Mouse (Mus musculus) embryonic stem cell, embryonic (primary cell): Measurements from ENCODE around the gene Hadha.

ENCODE experiments used
- CTCF ChIA-PET, 4 experiments: fragments of 300-600 bp in 2 of 4; fragments of 350-600 bp in 2 of 4; sonication (Branson Sonifier 250); formaldehyde crosslinking; loops; one replicate each; lab custom pipeline; 2022; ENCODE audit warnings: inconsistent platforms in 2 of 4; lab: Charles Lee
- POLR2A ChIA-PET, 4 experiments: fragments of 300-600 bp in 2 of 4; fragments of 350-600 bp in 2 of 4; sonication (Branson Sonifier 250); formaldehyde crosslinking; loops; one replicate each; lab custom pipeline; 2022; ENCODE audit warnings: antibody characterized with exemption in 4 of 4, inconsistent platforms in 1 of 4; lab: Charles Lee

Gene Hadha

DNA sequence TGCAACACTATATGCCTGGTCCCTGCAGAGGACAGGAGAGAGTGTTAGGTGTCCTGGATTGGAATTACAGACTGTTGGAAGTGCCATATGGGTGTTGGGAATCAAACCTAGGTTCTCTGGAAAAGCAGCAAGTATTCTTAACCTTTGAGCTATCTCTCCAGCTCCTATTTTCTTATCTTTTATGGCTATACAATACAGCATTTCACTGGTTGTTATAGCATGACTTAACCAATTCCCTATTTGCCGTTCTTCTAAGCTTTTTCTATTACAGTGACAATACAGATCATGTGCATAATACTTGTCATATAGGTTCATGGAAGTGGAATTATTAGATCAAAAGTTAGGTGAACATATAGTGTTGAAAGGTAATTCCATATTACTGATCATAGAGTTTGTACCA lies 6.9 kb upstream of the Hadha start:
- ChIA-PET POLR2A (no interaction called here), CTCF (no interaction called here)

- ChIA-PET CTCF (no interaction called here), POLR2A (interaction anchor here in 2 of 4 experiments (1.1 to 2.3 kb wide), 3 partner anchors 10 to 499 kb away, joined by 3 to 8 read pairs (median 3); no protein-coding TSS in a partner anchor)
These were observed 4.6 kb upstream of the Hadha start for GRCm38 (mm10) chr5:30159601-30160000.

- POLR2A ChIA-PET: interaction anchor here in 3 of 4 experiments (0.6 to 2.6 kb wide), 30 partner anchors 8 to 960 kb away, joined by 3 to 19 read pairs (median 4); partner anchors contain the start of genes Tyms (in 2 of the 3), Dnajb6 (in 1 of the 3), Garem2 (in 1 of the 3) and Gm5129 (in 1 of the 3)
- CTCF ChIA-PET: interaction anchor here in 2 of 4 experiments (0.5 to 1.3 kb wide), 2 partner anchors 47 to 51 kb away, joined by 3 to 4 read pairs (median 4); no protein-coding TSS in a partner anchor
These were observed 1.1 kb upstream of the Hadha start for GRCm38 (mm10) chr5:30155821-30156629.

DNA sequence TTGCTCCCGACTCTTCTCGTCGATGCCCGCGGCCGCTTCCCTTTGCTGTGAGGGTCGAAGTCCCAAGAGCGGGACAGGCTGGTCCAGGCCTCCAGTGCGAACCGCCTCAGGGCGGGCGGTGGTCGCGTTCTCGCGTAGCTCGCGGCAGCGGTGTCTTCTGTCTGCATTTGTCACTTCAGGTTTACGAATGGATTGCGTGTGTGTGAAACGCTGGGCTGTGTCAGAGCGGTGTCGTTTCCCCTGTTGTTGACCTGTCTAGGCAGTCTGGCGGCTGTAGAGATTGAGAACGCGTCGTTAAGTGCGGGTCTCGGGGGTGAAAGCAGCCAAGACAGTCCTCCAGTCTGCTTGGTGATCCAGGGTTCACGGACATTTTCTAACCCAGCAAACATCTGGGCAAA lies 432 bp upstream of the Hadha start:
- ChIA-PET POLR2A (interaction anchor here in 3 of 4 experiments (0.8 to 2.6 kb wide), 36 partner anchors 8 to 752 kb away, joined by 3 to 19 read pairs (median 4); partner anchors contain the start of genes Tyms (in 3 of the 3), Garem2 (in 2 of the 3), Dnajb6 (in 1 of the 3) and Gm5129 (in 1 of the 3)), CTCF (interaction anchor here in 2 of 4 experiments (0.5 to 1.3 kb wide), 3 partner anchors 41 to 51 kb away, joined by 3 to 4 read pairs (median 4); no protein-coding TSS in a partner anchor)

DNA sequence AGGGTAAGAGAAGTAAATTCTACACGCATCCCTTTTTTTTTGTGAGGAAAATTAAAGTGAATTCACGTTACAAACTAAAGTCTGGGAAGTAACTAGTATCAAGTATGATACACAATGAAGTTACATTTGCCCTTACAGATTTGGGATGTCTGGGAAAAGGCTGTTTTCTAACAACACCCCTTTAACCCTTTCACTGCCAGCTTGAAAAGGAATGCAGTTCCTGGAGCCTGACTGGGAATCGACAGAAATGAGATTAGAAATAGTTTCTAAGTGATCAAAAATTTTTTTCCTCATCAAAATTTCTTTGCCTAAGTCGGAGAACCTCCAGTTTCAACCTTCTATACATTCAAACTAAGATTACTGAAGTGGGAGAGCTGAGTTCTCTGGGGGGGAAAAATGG lies 949 bp downstream of the Hadha start:
- ChIA-PET CTCF (no interaction called here), POLR2A (interaction anchor here in 3 of 4 experiments (0.7 to 2.6 kb wide), 18 partner anchors 9 to 894 kb away, joined by 3 to 17 read pairs (median 6); partner anchors contain the start of genes Agbl5 (in 1 of the 3), Atraid (in 1 of the 3), Garem2 (in 1 of the 3) and Slc5a6 (in 1 of the 3))

DNA sequence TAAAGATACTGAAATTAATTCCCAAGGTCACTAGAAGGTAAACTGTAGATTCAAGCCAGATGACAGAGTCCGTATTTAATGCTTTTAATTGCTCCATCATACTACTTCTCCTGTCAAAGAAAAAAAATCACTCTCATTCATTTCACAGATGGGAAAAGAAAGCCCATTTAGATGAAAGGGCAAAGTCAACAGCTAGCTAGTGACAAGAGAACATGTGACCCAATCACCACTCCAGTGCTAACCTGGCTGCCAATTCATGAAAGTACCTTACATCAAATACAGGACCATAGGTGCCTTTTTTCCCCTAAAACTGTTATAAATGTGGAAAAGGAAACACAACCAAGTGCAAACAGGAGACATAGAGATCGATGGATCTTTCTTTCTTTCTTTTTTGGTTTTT lies 1.7 kb downstream of the Hadha start:
- CTCF ChIA-PET: interaction anchor here in 1 of 4 experiments (0.7 kb wide), 1 partner anchor 1846 kb away, joined by 6 read pairs; no protein-coding TSS in a partner anchor
- POLR2A ChIA-PET: interaction anchor here in 2 of 4 experiments (0.7 to 1.0 kb wide), 2 partner anchors 10 to 38 kb away, joined by 3 read pairs; no protein-coding TSS in a partner anchor

DNA sequence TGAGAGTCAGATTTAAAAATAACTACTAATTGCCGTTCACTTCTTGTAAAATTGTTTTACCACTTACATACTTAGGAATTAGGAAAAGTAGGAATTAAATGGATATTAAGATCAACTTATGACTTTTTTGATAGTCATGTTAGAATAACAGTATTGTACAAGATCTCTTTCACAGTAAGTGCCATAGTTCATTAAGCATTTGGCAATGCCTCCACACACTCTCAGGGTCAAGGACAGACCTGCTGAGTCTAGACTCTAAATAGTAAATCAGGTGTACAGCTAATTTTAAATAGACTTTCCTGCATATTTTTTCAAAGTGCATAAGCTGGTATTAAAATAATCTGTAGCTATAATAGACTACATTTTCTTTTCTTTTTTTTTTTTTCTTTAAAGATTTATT lies 2.5 kb downstream of the Hadha start:
- POLR2A ChIA-PET: interaction anchor here in 2 of 4 experiments (1.0 to 1.2 kb wide), 2 partner anchors 38 kb away, joined by 3 read pairs; no protein-coding TSS in a partner anchor
- CTCF ChIA-PET: interaction anchor here in 2 of 4 experiments (0.6 to 0.7 kb wide), 2 partner anchors 12 to 1845 kb away, joined by 5 to 6 read pairs; no protein-coding TSS in a partner anchor

DNA sequence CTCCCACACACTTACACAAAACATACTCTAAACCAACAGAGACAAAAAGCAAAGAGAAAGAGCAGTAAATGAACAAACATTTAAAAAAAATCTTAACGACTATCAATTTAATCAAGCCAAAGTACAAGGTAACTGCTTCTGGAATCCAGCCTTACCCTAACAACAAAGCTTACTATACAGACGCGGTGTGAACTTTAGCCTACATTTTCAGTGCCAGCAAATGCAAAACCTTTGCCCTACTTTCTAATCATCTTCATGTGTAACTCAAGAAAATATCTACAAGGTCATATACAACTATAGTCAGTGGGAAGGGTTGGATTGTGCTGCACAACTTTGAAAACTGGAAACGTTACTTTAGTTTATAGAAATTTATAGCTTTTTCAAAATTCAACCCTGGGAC lies 3.0 kb downstream of the Hadha start:
- CTCF ChIA-PET: no interaction called here
- POLR2A ChIA-PET: interaction anchor here in 2 of 4 experiments (1.0 to 1.2 kb wide), 2 partner anchors 37 kb away, joined by 3 read pairs; no protein-coding TSS in a partner anchor

DNA sequence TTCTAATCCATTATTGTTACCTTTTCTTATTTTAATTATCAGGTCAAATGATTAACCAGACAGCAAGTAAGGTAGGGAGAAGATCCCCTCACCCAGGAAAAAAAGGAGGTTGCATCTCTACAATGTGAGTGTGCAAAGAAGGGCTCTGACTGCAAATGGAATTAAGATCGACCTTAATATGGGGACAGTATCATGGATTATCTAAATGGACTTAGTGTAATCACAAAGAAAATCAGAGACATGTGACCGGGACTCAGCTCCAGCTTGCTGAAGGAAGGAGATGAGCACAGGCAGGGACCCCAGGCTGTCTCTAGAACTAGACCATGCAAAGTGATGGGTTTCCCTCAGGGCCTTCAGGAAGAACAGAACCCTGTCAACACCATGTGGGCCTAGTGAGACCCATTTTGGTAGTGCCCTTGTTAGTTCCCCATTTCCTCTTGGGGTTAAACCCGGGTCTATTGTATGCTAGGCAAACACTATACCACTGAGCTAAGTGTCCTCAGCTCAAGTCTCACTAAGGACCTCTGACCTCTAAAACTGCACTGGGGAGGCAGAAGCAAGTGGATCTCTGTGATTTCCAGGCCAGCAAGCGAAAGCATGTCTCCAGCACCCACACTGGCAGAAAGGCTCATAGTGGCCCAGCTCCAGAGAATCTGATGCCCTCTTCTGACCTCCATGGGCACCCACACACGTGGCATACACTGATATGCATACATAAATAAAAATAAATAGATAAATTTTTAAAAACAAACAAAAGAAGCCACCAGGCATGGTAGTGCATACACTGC lies 6.6 kb downstream of the Hadha start:
- POLR2A ChIA-PET: interaction anchor here in 2 of 4 experiments (0.8 to 2.4 kb wide), 4 partner anchors 10 to 17 kb away, joined by 3 to 8 read pairs (median 3); no protein-coding TSS in a partner anchor
- CTCF ChIA-PET: interaction anchor here in 1 of 4 experiments (0.9 kb wide), 1 partner anchor 34 kb away, joined by 3 read pairs; no protein-coding TSS in a partner anchor

GRCm38 (mm10) chr5:30146526-30146925 lies 8.4 kb downstream of the Hadha start:
- CTCF ChIA-PET: no interaction called here
- POLR2A ChIA-PET: no interaction called here

DNA sequence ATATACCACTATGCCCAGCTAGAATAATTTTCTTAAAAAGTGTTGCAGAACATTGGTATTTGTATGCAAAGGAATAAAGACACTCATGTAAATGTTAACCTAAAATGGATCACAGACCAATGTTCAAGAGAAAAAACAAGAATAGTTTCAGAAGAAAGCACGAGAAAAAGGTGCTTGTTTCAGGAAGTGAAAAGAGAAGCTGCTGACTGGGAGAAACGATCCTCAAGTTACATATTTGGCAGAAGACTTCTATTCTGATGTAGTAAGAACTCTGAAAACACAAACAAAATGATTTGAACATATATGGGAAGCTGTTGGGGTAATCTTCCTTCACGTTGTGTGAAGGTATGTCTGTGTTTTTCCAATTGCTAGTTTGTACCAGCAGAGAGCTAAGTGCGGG lies 16.8 kb downstream of the Hadha start:
- POLR2A ChIA-PET: interaction anchor here in 1 of 4 experiments (0.9 to 1.7 kb wide), 3 partner anchors 16 to 24 kb away, joined by 3 to 4 read pairs (median 3); no protein-coding TSS in a partner anchor
- CTCF ChIA-PET: interaction anchor here in 1 of 4 experiments (0.6 kb wide), 1 partner anchor 444 kb away, joined by 3 read pairs; no protein-coding TSS in a partner anchor

GRCm38 (mm10) chr5:30137271-30137670 lies 17.7 kb downstream of the Hadha start:
- ChIA-PET POLR2A (interaction anchor here in 3 of 4 experiments (0.5 to 1.2 kb wide), 5 partner anchors 13 to 76 kb away, joined by 3 read pairs; partner anchors contain the start of genes Hadha (in 1 of the 3) and Hadhb (in 1 of the 3)), CTCF (interaction anchor here in 1 of 4 experiments (0.6 to 1.0 kb wide), 2 partner anchors 23 to 321 kb away, joined by 3 to 4 read pairs; no protein-coding TSS in a partner anchor)

DNA sequence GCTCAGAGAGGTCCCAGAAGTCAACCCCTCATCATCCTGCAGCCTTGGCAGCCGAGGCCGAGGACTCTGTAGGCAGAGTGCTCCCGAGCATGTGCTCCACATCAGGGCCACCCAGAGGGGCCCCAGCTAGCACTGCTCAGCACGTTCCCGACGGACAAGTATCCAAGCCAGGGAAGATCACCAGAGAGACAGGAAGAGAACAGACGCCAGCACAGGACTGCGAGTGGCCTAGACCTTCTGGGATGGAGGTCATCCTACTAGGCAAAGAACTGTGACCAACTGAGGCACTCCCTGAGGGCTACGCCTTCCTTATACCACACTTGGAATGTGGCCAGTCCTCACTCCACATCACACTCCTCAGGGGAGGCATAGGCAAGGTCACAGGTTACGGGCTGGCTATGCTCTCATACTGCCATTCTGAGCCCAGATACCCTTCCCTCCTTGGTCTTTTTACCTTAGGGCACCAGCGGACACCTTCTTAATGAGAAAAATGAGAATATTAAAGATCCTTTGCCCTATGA lies 19.2 kb downstream of the Hadha start:
- POLR2A ChIA-PET: interaction anchor here in 3 of 4 experiments (0.5 to 1.6 kb wide), 3 partner anchors 15 to 19 kb away, joined by 3 to 6 read pairs (median 3); partner anchors contain the start of genes Hadha (in 2 of the 3) and Hadhb (in 2 of the 3)

DNA sequence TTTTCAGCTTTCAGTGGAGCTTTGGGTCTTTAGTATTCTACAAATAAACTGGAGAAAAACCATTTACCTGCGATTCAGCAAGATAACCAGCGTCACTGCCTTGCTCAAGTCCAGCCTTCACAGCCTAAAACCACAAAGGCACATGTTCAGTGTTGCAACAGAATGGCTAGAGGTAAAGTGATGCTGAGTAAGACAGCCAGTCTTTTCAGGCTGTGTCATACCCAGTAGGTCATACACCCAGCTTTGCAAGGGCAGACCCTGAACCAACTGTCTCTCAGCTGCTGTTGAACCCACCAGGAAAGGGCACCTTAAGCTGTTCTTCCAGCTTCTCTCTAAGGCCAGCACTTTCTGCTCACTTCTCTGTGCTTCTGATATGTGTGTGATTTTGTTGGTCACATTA lies 22.8 kb downstream of the Hadha start:
- ChIA-PET POLR2A (interaction anchor here in 3 of 4 experiments (0.7 to 2.6 kb wide), 7 partner anchors 9 to 23 kb away, joined by 3 to 8 read pairs (median 3); partner anchors contain the start of genes Hadha (in 1 of the 3) and Hadhb (in 1 of the 3)), CTCF (interaction anchor here in 1 of 4 experiments (1.2 kb wide), 1 partner anchor 18 kb away, joined by 3 read pairs; no protein-coding TSS in a partner anchor)

More for the DNA sequence above, 19.2 kb downstream of the Hadha start:
- CTCF ChIA-PET: no interaction called here

DNA sequence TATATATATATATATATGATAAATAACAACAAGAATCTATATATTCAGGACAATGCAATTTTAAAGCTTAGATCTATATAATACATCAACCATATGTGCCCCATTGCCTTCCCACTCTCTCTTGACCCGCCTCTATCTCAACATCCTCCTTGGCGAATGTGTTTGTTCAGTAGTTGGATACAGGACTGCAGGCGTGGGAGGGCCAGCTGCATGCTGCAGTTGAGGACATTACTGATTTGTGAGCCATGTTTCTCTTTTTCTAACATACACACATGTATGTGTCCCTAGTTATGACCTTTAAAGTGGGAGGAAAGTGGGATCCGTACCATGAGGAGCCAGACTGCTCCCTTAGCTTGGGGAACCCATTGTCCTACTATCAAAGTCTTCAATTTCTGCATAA lies 23.7 kb downstream of the Hadha start:
- CTCF ChIA-PET: no interaction called here
- POLR2A ChIA-PET: interaction anchor here in 3 of 4 experiments (0.9 to 2.6 kb wide), 5 partner anchors 16 to 24 kb away, joined by 3 to 8 read pairs (median 3); partner anchors contain the start of genes Hadha (in 1 of the 3) and Hadhb (in 1 of the 3)

DNA sequence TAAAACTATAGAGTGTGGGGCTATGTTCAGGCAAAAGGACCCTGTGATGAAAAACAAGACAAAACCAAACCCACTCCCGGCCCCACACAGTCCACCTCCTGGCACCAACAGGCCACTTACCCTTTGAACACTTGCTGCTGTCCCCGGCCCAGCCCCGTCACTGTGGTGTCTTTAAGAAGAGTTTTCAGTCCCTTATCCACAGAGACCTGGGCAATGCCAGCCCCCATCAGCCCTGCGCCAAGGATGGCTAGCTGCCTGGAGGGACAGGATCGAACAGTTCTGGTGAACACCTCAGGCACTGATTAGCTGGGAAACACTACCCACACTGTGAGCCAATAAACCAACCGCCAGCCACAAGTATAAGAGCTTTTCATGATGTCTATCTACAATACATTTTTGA lies 26.3 kb downstream of the Hadha start:
- ChIA-PET CTCF (no interaction called here), POLR2A (interaction anchor here in 3 of 4 experiments (0.7 to 1.4 kb wide), 5 partner anchors 8 to 26 kb away, joined by 3 to 5 read pairs (median 3); partner anchors contain the start of genes Hadha (in 1 of the 3) and Hadhb (in 1 of the 3))
